Mouse (Mus musculus): ENCODE data around the gene App. TPM values are rescaled to one million over a fixed set of nuclear protein-coding genes. Genes with fewer than 3 reads are reported as not detected.

Gene App
- polyA plus RNA-seq, 1 experiment: 109 TPM

GRCm38 (mm10) chr16:85041153-85041959, 132.2 kb downstream of the App start:
- no peak for DNase-seq (ENCODE audit: low read depth, low spot score)
- 29% methylated on average over 3 of the region's 3 CpGs for WGBS

GRCm38 (mm10) chr16:85038731-85039130, 134.8 kb downstream of the App start:
- DNase-seq (ENCODE audit: low read depth, low spot score): no peak
- 93% methylated on average over 8 of the region's 8 CpGs for WGBS

GRCm38 (mm10) chr16:85037969-85038644, 135.5 kb downstream of the App start:
- no peak for DNase-seq (ENCODE audit: low read depth, low spot score)
- 85% methylated on average over 10 of the region's 10 CpGs for WGBS

- WGBS: 92% methylated on average over 5 of the region's 5 CpGs
- DNase-seq (ENCODE audit: low read depth, low spot score): no peak
Observed at GRCm38 (mm10) chr16:85035815-85036214, 137.8 kb downstream of the App start.

GRCm38 (mm10) chr16:85033747-85034146, 139.8 kb downstream of the App start:
- 34% methylated on average over 5 of the region's 5 CpGs for WGBS

GRCm38 (mm10) chr16:85030810-85031209, 142.8 kb downstream of the App start:
- DNase-seq (ENCODE audit: low read depth, low spot score): no peak
- 94% methylated on average over 12 of the region's 12 CpGs for WGBS

More at GRCm38 (mm10) chr16:85033747-85034146, 139.8 kb downstream of the App start:
- DNase-seq (ENCODE audit: low read depth, low spot score): no peak

- 56% methylated on average over 4 of the region's 4 CpGs for WGBS
Observed at GRCm38 (mm10) chr16:85028396-85028795, 145.2 kb downstream of the App start.

GRCm38 (mm10) chr16:85024706-85025105, 148.9 kb downstream of the App start:
- WGBS: 98% methylated on average over 8 of the region's 8 CpGs
- DNase-seq (ENCODE audit: low read depth, low spot score): no peak

More at GRCm38 (mm10) chr16:85028396-85028795, 145.2 kb downstream of the App start:
- no peak for DNase-seq (ENCODE audit: low read depth, low spot score)

- no peak for DNase-seq (ENCODE audit: low read depth, low spot score)
- 86% methylated on average over 3 of the region's 3 CpGs for WGBS
Observed at GRCm38 (mm10) chr16:85023106-85023505, 150.5 kb downstream of the App start.

- no peak for DNase-seq (ENCODE audit: low read depth, low spot score)
- WGBS: 57% methylated on average over 9 of the region's 9 CpGs
Observed at GRCm38 (mm10) chr16:85020696-85021323, 152.8 kb downstream of the App start.

- DNase-seq (ENCODE audit: low read depth, low spot score): no peak
- 93% methylated on average over 5 of the region's 5 CpGs for WGBS
Observed at GRCm38 (mm10) chr16:85019273-85019672, 154.3 kb downstream of the App start.

- DNase-seq (ENCODE audit: low read depth, low spot score): no peak
- 89% methylated on average over 7 of the region's 7 CpGs for WGBS
Observed at GRCm38 (mm10) chr16:85017845-85018244, 155.7 kb downstream of the App start.

GRCm38 (mm10) chr16:85012695-85013094, 160.9 kb downstream of the App start:
- WGBS: 89% methylated on average over 3 of the region's 3 CpGs

GRCm38 (mm10) chr16:85012172-85012571, 161.4 kb downstream of the App start:
- no peak for DNase-seq (ENCODE audit: low read depth, low spot score)
- 96% methylated on average over 5 of the region's 5 CpGs for WGBS

More at GRCm38 (mm10) chr16:85012695-85013094, 160.9 kb downstream of the App start:
- no peak for DNase-seq (ENCODE audit: low read depth, low spot score)

- DNase-seq (ENCODE audit: low read depth, low spot score): no peak
Observed at GRCm38 (mm10) chr16:85010651-85011050, 162.9 kb downstream of the App start.

GRCm38 (mm10) chr16:85008866-85009645, 164.5 kb downstream of the App start:
- WGBS: 85% methylated on average over 9 of the region's 9 CpGs
- DNase-seq (ENCODE audit: low read depth, low spot score): no peak

More at GRCm38 (mm10) chr16:85010651-85011050, 162.9 kb downstream of the App start:
- 89% methylated on average over 2 of the region's 2 CpGs for WGBS

- DNase-seq (ENCODE audit: low read depth, low spot score): no peak
- WGBS: 83% methylated on average over 5 of the region's 5 CpGs
Observed at GRCm38 (mm10) chr16:85001939-85002556, 171.5 kb downstream of the App start.

GRCm38 (mm10) chr16:85000304-85000703, 173.3 kb downstream of the App start:
- no peak for DNase-seq (ENCODE audit: low read depth, low spot score)
- WGBS: 62% methylated on average over 7 of the region's 7 CpGs

GRCm38 (mm10) chr16:84997551-84997950, 176.0 kb downstream of the App start:
- WGBS: 64% methylated on average over 3 of the region's 3 CpGs
- no peak for DNase-seq (ENCODE audit: low read depth, low spot score)

All from large intestine, adult 2 months (tissue).